Mouse (Mus musculus) hindbrain, embryonic 16.5 days (tissue): ENCODE data around the gene Smdt1. TPM values are rescaled to one million over a fixed set of nuclear protein-coding genes. Genes with fewer than 3 reads are reported as not detected.

Source experiments
- ATAC-seq: fragments of 200-750 bp; cut with Nextera tagmentation; 2 replicates; pipeline ENCODE4 v1.8.0; 2017; ENCODE audit warnings: moderate TSS enrichment, moderate library complexity
- H3K27ac ChIP-seq: fragments of 300-500 bp; sonication (generic); 2 replicates; pipeline ENCODE4 v1.5.1; 2014; ENCODE audit warnings: low read depth, mild to moderate bottlenecking, control low read depth, low read length, moderate library complexity
- H3K27me3 ChIP-seq: fragments of 300-500 bp; sonication (generic); replicated peaks from 2 replicates; pipeline ENCODE4 v1.6.1; 2014; ENCODE audit warnings: low read length; ENCODE audit not compliant: control insufficient read depth, insufficient read depth
- H3K36me3 ChIP-seq: fragments of 300-500 bp; sonication (generic); 2 replicates; pipeline ENCODE4 v1.6.1; 2014; ENCODE audit warnings: mild to moderate bottlenecking, low read length, moderate library complexity, mixed read lengths; ENCODE audit not compliant: control insufficient read depth, insufficient read depth
- H3K4me1 ChIP-seq: fragments of 300-500 bp; sonication (generic); 2 replicates; pipeline ENCODE4 v1.6.1; 2014; ENCODE audit warnings: low read depth, low read length; ENCODE audit not compliant: control insufficient read depth, insufficient read depth
- H3K4me2 ChIP-seq: fragments of 300-500 bp; sonication (generic); 2 replicates; pipeline ENCODE4 v1.6.1; 2014; ENCODE audit warnings: mild to moderate bottlenecking, low read length, control low read depth, moderate library complexity
- H3K4me3 ChIP-seq: fragments of 300-500 bp; sonication (generic); 2 replicates; pipeline ENCODE4 v1.5.1; 2014; ENCODE audit warnings: mild to moderate bottlenecking, low read length, control low read depth, moderate library complexity
- H3K9ac ChIP-seq: fragments of 300-500 bp; sonication (generic); 2 replicates; pipeline ENCODE4 v1.6.1; 2014; ENCODE audit warnings: low read depth, mild to moderate bottlenecking, control low read depth, low read length, moderate library complexity
- H3K9me3 ChIP-seq: fragments of 300-500 bp; sonication (generic); 2 replicates; pipeline ENCODE4 v1.6.1; 2014; ENCODE audit warnings: mild to moderate bottlenecking, low read length, moderate library complexity; ENCODE audit not compliant: control insufficient read depth
- WGBS: fragments of 180-500 bp; shearing (Covaris S2); extraction: QIAGEN DNeasy Blood & Tissue Kit; methylation state at CpG from one replicate; pipeline ENCODE4 v1.1.7; 2014; 5-methylcytosine and 5-hydroxymethylcytosine counted together
- polyA plus RNA-seq: library from polyadenylated mRNA; unstranded; fragments of >200 nt; fragmentation: Nextera tagmentation; extraction: Ambion mirVana; gene quantifications from 2 replicates; pipeline ENCODE4 v1.2.1, GENCODE M21; 2015

The Smdt1 gene
- polyA plus RNA-seq, 1 experiment from 2014 or later = 397 TPM

DNA sequence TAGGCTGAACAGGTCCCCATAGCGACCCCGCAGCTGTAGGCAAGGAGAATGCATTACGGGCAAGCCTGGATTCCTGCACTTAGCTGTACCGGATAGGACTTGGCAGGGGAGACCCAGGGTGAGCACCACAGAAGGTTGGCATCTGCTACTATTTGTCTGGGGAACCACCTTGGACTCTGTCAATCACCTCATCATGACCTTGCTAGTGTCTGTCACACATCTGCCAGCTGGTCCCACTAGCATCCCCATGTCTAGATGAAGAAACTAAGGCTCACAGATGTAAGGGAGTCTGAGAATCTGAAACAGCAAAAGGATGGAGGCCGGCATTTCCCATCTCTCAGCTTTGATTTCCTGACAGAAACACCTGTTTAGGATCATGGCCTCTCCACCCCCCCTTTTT lies 35.7 kb downstream of the Smdt1 start:
- no peak overlapping the region for H3K4me3 ChIP-seq
- no peaks in the 10 kb centered on the region; the same call in 1 of the 2 replicates for H3K4me1 ChIP-seq
- no peaks in the 10 kb centered on the region for H3K27me3 ChIP-seq
- no peaks in the 10 kb centered on the region for H3K9me3 ChIP-seq
- ATAC-seq = no peak
- no peak overlapping the region for H3K27ac ChIP-seq
- 67% methylated on average over 5 of the region's 5 CpGs for WGBS
- H3K4me2 ChIP-seq = no peak overlapping the region
- H3K36me3 ChIP-seq = no peaks in the 10 kb centered on the region
- H3K9ac ChIP-seq = no peak overlapping the region

DNA sequence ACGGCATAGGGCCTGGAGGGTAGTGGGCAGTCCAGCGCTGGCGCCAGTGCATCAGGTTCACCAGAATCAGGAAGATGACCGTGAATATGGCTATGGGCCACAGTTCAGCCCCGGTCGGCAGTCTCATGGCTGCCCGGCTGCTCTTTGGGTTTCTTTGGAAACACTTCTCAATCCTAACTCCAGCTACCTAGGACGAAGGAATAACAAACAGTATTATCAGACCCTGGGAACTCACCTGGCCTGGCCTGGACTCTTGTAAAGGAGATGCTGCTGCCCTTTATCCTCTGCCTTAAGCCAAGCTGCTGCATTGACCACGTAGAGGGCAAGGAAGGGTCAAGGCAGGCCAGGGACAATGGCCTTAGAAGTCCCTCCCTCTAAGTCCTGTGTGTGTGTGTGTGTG lies 37.1 kb downstream of the Smdt1 start:
- Histone ChIP-seq H3K9me3 (no peaks in the 10 kb centered on the region), H3K9ac (no peak overlapping the region), H3K4me2 (no peak overlapping the region), H3K4me3 (no peak overlapping the region), H3K27ac (no peak overlapping the region), H3K36me3 (no peaks in the 10 kb centered on the region), H3K4me1 (peaks cover 3% of the 10 kb centered on the region; the same call in 1 of the 2 replicates), H3K27me3 (no peaks in the 10 kb centered on the region)
- no peak for ATAC-seq
- WGBS = 90% methylated on average over 9 of the region's 9 CpGs

DNA sequence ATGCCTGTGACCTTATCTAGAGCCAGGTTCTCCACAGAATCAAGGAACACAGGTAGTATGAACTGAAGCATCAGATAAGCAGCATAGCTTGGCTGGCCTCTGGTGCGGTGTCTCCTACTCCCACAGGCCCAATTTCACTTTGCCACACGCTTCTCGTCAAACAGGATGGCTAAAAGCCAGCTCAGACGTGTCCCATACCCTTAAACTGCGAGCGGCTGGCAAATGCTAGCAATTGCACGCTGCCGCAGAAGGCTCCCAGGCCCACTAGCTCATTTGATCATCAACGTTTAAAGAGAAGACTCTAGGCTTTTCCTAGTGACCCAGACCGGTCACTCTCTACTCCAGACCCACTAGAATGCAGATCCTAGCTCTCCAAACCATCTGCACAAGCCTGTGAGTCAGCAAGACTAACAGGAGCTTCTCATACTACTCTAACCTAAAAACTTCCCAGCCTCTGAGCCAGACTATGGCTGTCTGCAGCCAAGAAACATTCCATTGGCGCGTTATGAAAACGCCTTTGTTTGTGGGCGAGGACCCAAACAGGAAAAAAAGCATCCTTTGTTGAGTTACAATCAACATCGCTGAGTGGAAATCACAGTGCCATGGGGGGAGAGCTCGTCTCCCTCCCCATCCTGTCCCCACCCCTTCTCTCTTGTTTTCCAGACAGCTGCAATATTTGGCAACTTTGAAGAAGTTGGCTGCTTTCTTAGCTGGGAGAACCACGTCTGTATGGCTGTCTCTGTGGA lies 37.8 kb downstream of the Smdt1 start:
- no peaks in the 10 kb centered on the region for H3K27me3 ChIP-seq

DNA sequence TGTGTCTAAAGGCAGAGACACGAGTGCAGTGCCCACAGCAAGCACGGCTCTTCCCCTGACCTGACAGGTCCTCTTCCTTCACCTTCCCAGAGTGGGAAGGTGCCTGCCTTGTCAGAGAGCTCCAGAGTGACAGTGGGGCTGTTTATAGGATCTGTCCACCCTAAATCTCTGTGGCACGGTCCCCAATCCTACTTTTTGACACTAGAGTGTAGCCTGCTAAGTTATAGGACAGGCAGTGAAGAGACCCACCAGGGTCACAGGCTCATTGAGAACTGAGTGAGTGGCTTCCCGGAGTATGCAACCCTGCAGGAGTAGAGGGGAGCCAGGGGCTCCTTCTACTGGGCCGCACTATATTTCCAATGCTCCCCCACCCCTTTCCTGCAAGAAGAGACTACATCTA lies 38.9 kb downstream of the Smdt1 start:
- Histone ChIP-seq H3K4me2 (no peak overlapping the region), H3K4me1 (peaks cover 7% of the 10 kb centered on the region), H3K9me3 (no peaks in the 10 kb centered on the region), H3K9ac (no peak overlapping the region), H3K4me3 (no peak overlapping the region), H3K27ac (no peak overlapping the region), H3K27me3 (no peaks in the 10 kb centered on the region), H3K36me3 (no peaks in the 10 kb centered on the region)
- no peak for ATAC-seq
- 82% methylated on average over 5 of the region's 5 CpGs for WGBS

More for the DNA sequence above, 37.8 kb downstream of the Smdt1 start:
- Histone ChIP-seq H3K36me3 (no peaks in the 10 kb centered on the region), H3K4me2 (no peak overlapping the region), H3K4me3 (no peak overlapping the region), H3K9me3 (no peaks in the 10 kb centered on the region), H3K27ac (no peak overlapping the region), H3K4me1 (peaks cover 7% of the 10 kb centered on the region), H3K9ac (no peak overlapping the region)
- WGBS = 48% methylated on average over 17 of the region's 17 CpGs
- peak; percentile 19; the same call in 1 of the 2 replicates for ATAC-seq

DNA sequence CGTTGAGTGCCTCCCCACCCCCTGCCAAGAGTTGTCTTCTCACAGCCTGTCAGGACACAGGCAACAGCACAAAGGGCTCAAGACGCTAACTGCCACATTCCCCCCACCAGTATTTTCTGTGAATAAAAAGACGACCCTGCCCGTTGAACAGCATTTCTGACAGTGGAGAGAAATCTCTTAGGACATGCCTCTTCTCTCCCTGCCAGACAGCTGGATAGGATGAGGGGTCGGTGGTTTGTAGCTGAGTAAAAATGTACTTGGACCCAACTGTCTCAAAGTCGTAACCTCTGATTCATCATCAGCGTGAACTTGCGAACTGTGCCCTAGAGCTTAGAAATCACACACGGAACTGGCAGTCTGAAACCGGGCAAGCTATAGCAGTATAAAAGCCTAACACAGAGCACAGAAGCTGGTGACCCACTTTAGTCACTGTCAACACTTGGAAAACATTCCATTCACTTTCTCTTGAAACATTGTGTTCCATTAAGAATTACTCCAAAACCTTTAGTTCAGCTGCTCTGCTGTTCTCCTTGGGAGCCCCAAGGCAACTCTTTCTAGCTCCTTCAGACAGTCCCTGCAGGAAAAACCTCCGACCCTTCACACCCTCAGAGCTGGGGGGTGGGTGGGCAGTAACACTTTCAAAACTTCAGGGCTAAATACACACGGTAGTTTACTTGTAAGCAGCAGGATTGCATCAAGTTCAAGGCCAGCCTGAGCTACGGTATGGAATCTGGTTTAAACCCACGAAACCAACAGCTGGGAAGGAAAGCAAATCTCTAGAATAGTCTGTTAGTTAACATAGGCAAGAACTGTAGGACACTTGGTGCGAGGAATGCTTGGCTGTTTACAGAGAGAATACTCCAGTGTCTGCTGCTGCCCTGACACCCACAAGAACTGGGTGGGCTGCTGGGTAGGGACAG lies 39.8 kb downstream of the Smdt1 start:
- Histone ChIP-seq H3K4me2 (no peak overlapping the region; the same call in 1 of the 2 replicates), H3K9me3 (no peaks in the 10 kb centered on the region), H3K27me3 (no peaks in the 10 kb centered on the region), H3K36me3 (no peaks in the 10 kb centered on the region), H3K4me1 (peaks cover 7% of the 10 kb centered on the region), H3K9ac (no peak overlapping the region), H3K4me3 (no peak overlapping the region), H3K27ac (no peak overlapping the region)
- 48% methylated on average over 15 of the region's 15 CpGs for WGBS
- no peak for ATAC-seq

DNA sequence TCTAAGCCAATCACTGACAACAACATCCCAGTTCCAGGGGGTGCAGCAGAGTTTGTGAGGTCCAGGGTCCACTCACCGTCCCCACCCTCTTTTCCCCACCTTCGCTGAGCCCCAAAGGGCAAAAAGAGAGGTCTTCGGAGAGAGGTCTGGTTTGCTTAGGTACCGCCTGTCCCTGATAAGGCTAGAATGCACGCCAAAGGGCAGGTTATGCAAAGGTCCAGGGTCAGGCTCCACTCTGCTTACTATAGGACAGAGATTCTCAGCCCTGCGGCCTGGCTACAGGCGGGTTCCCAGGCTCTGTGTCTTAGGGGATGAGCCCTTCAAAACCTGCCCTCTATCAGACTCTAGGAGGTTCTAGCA lies 40.7 kb downstream of the Smdt1 start:
- peak overlapping the region; percentile 15; the same call in 1 of the 2 replicates for H3K9ac ChIP-seq
- H3K27me3 ChIP-seq = no peaks in the 10 kb centered on the region
- H3K4me3 ChIP-seq = peak overlapping the region; percentile 26
- H3K9me3 ChIP-seq = no peaks in the 10 kb centered on the region
- no peak; the same call in 1 of the 2 replicates for ATAC-seq
- no peak overlapping the region for H3K27ac ChIP-seq
- H3K4me2 ChIP-seq = peak overlapping the region; percentile 71
- WGBS = 31% methylated on average over 7 of the region's 7 CpGs
- H3K36me3 ChIP-seq = no peaks in the 10 kb centered on the region
- H3K4me1 ChIP-seq = peaks cover 7% of the 10 kb centered on the region

DNA sequence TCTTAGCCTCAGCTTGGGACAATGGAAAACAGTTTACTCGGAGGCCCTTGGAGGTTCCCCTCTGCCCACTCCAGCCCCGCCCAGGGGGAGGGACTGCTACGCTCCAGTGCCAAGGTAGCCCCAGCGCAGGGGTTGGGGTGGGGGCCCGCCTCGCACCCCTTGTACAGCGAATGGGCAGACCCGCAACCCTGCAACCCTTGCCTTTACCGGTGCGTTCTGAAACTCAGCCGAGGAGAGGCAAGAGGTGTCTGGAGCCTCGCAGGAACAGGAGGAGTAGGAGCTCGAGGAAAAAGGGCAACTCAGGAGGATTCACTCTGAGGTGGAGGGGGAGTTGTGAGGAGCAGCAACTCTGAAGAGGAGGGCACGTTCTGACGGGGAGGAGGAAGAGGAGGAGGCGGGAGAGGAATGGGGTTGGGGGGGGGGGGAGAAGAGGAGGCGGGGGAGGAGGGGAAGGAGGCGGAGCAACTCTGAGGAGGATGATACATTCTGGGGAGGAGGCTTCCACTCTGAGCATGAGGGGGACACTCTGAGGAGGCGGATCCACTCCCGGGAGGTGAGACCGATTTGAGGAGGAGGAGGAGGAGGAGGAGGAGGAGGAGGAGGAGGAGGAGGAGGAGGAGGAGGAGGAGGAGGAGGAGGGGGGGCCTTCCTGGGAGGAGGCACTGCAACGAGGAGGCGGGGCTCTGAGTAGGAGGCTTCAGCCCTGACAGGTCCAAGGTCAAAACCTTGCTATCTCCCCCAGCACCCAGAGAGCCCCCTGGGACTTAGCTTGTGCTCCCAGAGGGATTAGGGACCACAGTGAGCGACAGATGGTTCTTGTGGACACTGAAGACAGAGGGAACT lies 41.3 kb downstream of the Smdt1 start, which contains the start of gene Cyp2d22:
Gene Cyp2d22 (minus strand): TSS at position 390 of the 843 bp plus-strand sequence.
- Histone ChIP-seq H3K4me3 (peak within 1 kb of the TSS; percentile 26), H3K36me3 (no peaks in the 10 kb centered on the region), H3K9me3 (no peaks in the 10 kb centered on the region), H3K9ac (peak within 1 kb of the TSS; percentile 54), H3K4me2 (peak within 1 kb of the TSS; percentile 71), H3K4me1 (peaks cover 7% of the 10 kb centered on the region), H3K27me3 (no peaks in the 10 kb centered on the region), H3K27ac (no peak within 1 kb of the TSS; the same call in 1 of the 2 replicates)
- peak; percentile 80 for ATAC-seq
- WGBS = 2% methylated on average over 21 of the region's 24 CpGs

DNA sequence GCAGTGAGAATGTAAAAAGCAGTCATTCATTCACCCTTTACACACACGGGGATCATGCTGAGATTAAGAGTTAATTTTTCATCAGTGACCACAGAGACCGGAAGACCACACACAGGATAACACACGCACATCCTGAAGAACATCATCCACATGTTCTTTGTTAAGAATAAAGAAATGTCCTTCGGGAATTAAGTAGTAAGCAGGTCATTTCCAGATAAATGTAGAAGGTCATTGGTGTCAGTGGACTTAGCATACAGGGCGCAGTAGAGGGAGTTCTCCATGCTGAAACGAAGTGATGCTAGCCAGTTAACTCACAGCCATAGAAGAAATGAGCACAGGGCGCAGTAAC lies 41.9 kb downstream of the Smdt1 start:
- Histone ChIP-seq H3K4me3 (peak overlapping the region; percentile 26), H3K4me2 (peak overlapping the region; percentile 71), H3K36me3 (no peaks in the 10 kb centered on the region), H3K27ac (no peak overlapping the region), H3K9ac (peak overlapping the region; percentile 54), H3K27me3 (no peaks in the 10 kb centered on the region), H3K4me1 (peaks cover 7% of the 10 kb centered on the region), H3K9me3 (no peaks in the 10 kb centered on the region)
- WGBS = 28% methylated on average over 7 of the region's 7 CpGs
- ATAC-seq = no peak
